Mouse (Mus musculus) lung, postnatal 25 days (tissue): ENCODE results near the gene Gm45717.

Experiments used
- DNase-seq: peaks from one replicate; pipeline ENCODE4 v3.0.0; 2022; ENCODE audit warnings: low spot score

Gm45717 gene

GRCm38 (mm10) chr7:140943356-140943755, 12.4 kb downstream of the Gm45717 start:
- DNase-seq: no peak

- no peak for DNase-seq
Measured at GRCm38 (mm10) chr7:140942811-140943210, 12.9 kb downstream of the Gm45717 start.

GRCm38 (mm10) chr7:140942341-140942740, 13.4 kb downstream of the Gm45717 start:
- no peak for DNase-seq

- DNase-seq: peak; percentile 91
Measured at GRCm38 (mm10) chr7:140941222-140942051, 14.3 kb downstream of the Gm45717 start, which contains the start of gene Pgghg. TSS of gene Pgghg (plus strand) at chr7:140941391.

DNA sequence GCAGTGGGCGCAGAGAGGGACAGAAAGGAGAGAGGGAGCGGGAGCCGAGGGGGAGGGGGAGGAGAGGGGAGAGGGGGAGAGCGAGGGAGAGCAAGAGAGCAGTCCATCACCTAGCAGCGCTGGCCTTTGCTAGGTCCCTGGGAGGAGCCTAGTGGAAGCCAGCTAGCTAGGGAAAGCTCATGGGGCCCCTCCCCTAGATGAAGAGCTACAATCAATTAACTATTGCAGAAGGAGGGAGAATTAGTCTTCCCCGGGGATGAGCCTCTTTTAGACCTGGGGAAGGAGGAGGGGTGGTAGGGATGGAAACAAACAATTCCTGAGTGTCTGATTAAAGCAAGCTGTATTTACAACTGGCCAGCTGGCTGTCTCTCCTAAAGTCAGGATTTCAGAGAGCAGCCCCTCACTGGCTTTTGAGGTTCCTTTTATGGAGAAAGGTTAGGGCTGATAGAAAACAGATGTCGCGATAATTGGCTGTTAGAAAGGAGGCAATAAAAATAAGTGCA, 16.0 kb downstream of the Gm45717 start:
- peak; percentile 62 for DNase-seq

DNA sequence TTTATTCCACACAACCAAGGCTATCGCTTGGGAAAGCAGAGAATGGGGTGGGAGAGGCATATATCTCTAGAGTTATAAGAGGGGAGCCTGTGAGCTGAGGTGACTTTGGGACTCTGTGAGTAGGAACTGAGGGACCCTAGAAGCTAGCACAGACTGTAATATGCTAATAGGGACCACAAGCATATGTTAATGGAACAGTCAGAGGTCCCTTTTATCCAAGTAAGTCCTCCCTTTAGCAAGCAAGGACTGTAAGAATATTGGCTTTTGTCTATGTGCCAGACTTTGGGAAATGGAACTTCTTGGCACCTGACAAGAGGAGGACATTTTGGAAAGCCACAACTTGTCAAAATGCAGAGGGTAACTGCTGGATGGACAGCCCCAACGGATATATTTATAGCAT, 16.8 kb downstream of the Gm45717 start:
- DNase-seq: no peak

DNA sequence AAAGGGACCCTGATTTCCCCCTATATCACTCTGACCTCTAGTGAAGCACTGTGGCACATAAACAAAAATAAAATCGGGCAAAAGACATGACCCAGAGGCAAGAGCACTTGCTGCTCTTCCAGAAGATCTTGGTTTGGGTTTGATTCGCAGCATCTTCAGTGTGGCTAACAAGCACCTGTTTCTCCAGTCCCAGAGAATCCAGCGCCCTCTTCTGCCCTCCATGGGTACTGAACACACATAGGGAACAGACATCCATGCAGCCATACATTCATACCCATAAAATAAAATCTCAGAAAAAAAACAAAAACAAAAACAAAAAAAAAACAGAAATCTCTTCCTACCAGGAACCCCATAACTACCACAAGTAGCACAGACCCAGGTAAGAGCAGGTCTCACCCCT, 17.3 kb downstream of the Gm45717 start:
- no peak for DNase-seq

- no peak for DNase-seq
Measured at GRCm38 (mm10) chr7:140927181-140927580, 28.6 kb downstream of the Gm45717 start.

DNA sequence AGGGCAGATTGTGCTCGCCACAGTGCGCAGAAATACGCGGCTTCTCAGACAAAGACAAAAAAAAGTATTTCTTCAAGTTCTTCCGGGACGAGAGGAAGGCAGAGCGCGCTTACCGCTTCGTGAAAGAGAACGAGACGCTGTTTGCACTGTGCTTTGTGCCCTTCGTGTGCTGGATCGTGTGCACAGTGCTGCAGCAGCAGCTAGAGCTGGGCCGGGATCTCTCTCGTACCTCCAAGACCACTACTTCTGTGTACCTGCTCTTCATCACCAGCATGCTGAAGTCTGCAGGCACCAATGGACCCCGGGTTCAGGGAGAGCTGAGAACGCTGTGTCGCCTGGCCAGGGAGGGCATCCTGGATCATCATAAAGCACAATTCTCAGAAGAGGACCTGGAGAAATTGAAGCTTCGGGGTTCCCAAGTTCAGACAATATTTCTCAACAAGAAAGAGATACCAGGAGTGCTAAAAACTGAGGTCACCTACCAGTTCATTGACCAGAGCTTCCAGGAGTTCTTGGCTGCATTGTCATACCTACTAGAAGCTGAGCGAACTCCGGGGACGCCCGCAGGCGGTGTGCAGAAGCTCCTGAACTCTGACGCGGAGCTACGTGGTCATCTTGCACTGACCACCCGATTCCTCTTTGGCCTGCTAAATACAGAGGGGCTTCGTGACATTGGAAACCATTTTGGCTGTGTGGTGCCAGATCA, 32.5 kb downstream of the Gm45717 start:
- no peak for DNase-seq

GRCm38 (mm10) chr7:140922398-140923069, 33.2 kb downstream of the Gm45717 start:
- DNase-seq: no peak

DNA sequence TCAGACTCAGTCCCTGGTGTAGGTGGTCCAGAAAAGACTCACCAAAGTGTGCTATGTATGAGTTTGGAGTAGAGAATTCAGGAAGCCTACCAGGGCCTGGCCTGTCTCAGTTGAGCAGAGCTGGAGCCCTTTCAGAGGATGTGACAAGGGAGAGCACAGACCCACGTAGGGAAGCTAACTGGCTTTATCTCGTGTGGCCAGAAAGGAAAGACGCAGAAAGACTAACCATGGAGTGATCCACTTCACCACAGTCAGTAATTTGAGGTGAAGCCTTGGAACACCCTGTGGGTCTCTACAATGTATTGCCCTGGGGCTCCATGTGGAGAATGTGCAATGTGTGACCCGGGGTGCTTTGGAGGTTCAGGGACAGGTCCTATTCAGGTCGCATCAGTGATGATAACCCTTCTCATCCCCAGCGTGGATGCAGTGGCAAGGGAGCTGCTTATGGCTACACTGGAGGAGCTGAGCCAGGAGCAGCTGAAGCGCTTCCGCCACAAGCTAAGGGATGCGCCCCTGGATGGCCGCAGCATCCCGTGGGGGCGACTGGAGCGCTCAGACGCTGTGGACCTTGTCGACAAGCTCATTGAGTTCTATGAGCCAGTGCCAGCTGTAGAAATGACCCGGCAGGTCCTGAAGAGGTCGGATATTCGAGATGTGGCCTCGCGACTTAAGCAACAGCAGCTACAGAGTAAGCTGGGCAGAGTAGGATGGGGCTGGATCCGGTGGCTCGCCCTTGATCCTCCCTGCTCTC, 34.3 kb downstream of the Gm45717 start:
- no peak for DNase-seq

DNA sequence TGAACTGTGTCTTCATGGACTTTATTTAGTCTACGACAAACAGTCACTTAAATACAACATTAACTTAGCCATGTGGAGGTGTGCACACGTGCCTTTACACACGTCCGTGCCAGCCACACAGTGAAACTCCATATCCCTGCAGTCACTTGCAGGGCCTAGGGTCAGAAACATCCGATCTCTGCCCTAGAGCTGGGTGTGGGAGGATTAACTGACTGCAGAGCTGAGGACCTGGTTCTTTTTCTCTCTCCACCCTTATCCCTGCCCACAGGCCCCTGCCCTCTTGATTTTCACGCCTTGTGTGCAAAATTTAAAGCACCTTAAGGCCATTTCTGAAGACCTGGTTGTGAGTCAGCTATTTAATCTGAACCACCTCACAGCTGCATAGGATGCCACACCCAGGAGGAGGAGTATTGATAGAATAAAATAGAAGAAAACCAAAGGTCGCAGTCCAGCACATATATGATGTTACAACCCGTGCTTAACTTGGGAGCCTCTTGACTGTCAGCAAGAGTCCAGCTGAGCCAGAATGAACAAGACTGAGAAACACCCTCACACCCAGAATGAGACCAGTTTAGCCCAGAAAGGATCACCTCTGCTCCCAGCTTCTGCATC, 35.2 kb downstream of the Gm45717 start, which contains the start of gene Nlrp6:
TSS of gene Nlrp6 (plus strand) at position 485 of the 612 bp plus-strand sequence.
- no peak for DNase-seq

DNA sequence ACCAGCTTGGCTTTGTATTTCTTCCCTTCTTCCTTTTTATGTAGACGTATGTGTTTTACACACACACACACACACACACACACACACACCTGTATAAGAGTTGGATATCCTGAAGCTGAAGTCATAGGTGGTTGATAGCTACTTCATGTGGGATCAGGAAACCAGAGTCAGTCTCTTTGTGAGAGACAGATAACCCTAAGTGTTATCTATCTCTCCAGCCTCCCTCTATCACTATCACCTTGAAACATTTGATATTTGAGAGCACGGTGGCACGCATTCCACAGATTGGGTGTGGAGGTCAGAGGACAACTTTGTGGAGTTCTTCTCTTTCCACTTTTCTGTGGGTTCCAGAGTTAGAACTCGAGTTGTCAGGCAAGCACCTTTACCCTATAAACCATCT, 35.8 kb downstream of the Gm45717 start:
- DNase-seq: no peak

GRCm38 (mm10) chr7:140914031-140914690, 41.6 kb downstream of the Gm45717 start:
- DNase-seq: no peak

DNA sequence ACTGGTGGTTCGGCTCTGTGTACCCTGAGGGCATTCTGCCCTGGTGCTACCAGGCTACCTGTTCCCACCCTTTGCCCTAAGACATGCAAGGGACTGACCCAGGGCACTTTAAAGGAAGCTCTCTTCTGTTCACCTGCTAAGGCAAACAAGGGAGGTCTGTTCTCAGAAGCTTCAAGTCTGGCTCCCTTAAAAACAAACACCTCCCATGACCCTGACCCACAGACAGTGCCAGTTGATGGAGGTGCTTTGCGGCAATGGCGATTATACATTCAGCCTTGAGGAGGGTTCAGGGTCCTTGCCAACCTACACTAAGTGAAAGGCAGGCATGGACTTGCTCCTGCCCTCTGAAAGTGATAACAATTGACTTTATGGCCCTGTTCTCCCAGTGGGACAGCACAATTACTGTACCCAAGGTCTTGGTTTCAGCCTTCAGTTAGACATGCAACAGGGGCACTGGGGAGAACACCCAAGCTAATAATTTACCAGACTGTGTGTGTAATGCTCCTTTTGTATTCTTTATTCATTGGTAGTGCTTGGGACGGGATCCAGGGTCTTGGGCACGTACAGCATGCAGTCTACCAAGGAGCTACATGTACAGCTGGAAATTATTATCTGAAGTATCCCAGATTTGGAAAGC, 42.8 kb downstream of the Gm45717 start:
- DNase-seq: no peak

DNA sequence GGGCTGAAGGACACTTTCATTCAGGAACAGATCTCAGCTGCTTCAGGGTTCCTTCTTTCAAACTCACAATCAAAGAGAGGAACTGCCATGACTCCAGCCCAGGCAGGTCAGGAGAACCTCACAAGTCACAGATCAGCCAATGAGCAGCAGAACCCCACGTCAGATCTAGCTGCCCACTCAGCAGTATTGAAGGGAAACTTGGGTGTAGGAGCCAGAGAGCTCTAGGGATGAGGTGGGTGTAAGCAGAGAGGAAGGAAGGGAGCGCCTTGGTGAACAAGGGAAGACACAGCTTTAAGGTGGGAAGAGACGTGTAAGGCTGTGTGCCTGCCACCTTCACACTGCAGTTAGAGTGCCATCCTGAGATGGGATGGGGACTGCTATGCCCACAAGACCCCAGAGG, 43.4 kb downstream of the Gm45717 start:
- no peak for DNase-seq

GRCm38 (mm10) chr7:140908634-140909107, 47.1 kb downstream of the Gm45717 start:
- DNase-seq: peak; percentile 83

GRCm38 (mm10) chr7:140908181-140908580, 47.6 kb downstream of the Gm45717 start:
- DNase-seq: no peak

DNA sequence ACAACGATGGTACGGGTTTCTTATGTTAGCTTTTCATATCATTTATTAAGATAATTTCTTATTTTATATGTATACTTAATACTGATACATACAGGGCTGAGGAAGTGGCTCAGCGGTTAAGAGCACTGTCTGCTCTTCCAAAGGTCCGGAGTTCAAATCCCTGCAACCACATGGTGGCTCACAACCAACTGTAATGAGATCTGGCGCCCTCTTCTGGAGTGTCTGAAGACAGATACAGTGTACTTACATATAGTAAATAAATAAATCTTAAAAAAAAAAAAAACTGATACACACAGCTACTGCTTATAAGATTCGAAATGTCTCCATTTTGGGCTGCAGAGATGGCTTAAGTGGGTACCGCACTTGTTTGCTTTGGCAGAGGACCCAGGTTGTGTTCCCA, 48.0 kb downstream of the Gm45717 start:
- DNase-seq: no peak

DNA sequence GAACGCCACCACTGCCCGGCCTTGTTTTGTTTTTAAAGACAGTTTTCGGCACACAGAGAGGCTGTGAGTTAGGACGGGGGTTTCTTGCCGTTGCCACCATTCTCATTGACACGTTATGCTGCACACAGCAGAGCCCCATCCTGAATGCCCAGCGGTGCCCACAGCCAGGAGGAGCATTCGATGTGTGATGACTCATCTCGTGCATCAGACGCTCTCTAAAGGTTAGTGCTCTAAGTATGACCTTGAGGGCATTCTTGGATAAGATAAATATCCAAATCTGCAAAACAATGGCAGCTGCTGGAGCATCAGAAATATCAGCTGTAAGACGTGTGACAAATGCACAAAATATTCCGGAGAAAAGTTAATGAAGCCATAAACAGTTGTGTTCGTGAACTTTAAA, 48.6 kb downstream of the Gm45717 start:
- no peak for DNase-seq
